Mouse (Mus musculus): ENCODE measurements around the gene Nt5e. TPM values are rescaled to one million over a fixed set of nuclear protein-coding genes. Genes with fewer than 3 reads are reported as not detected.

The Nt5e gene
- polyA plus RNA-seq, 1 experiment: 3.8 TPM

DNA sequence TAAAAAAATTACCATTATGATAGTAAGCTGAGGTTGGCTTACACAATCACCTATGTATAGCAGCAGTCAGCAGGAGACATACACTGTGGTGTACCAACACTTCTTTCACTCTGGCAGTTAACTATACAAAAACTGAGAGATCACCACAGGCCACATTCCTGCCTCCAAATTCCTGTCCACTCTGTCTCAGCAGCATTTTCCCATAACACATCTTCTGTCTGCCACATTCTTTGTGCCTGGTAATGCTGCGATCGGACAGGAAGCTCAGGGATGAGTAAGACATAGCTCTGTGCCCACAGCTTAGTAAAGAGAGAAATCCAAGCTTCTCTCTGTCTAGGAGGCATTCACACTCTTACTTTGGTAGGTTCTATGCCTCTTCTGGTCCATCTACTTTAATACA lies 46.0 kb downstream of the Nt5e start:
- DNase-seq: no peak
- H3K27ac ChIP-seq (ENCODE audit: insufficient read depth, low read length): no peak overlapping the region
- H3K4me3 ChIP-seq (replicated peaks; ENCODE audit: insufficient read depth, low read depth, low read length): no peak overlapping the region
- no peaks in the 10 kb centered on the region for H3K27me3 ChIP-seq (ENCODE audit: control insufficient read depth, insufficient read depth, low read length)
- peaks cover 2% of the 10 kb centered on the region; the same call in 1 of the 2 replicates for H3K4me1 ChIP-seq (ENCODE audit: control insufficient read depth, insufficient read depth, low read length)
- TF ChIP-seq POLR2A (IDR thresholded peaks at IDR 0.05; ENCODE audit: borderline replicate concordance, insufficient read depth, low read length) (no peak), CTCF (IDR thresholded peaks at IDR 0.05; ENCODE audit: borderline replicate concordance, insufficient read depth, low read depth, low read length) (no peak)
- WGBS: 83% methylated on average over 2 of the region's 2 CpGs

GRCm38 (mm10) chr9:88377483-88377882 lies 50.5 kb downstream of the Nt5e start:
- H3K4me3 ChIP-seq (replicated peaks; ENCODE audit: insufficient read depth, low read depth, low read length): no peak overlapping the region
- H3K27ac ChIP-seq (ENCODE audit: insufficient read depth, low read length): no peak overlapping the region
- no peaks in the 10 kb centered on the region for H3K27me3 ChIP-seq (ENCODE audit: control insufficient read depth, insufficient read depth, low read length)
- no peak for TF ChIP-seq CTCF (IDR thresholded peaks at IDR 0.05; ENCODE audit: borderline replicate concordance, insufficient read depth, low read depth, low read length)
- no peak for TF ChIP-seq POLR2A (IDR thresholded peaks at IDR 0.05; ENCODE audit: borderline replicate concordance, insufficient read depth, low read length)
- DNase-seq: no peak
- WGBS: 69% methylated on average over 5 of the region's 5 CpGs
- H3K4me1 ChIP-seq (ENCODE audit: control insufficient read depth, insufficient read depth, low read length): no peaks in the 10 kb centered on the region

DNA sequence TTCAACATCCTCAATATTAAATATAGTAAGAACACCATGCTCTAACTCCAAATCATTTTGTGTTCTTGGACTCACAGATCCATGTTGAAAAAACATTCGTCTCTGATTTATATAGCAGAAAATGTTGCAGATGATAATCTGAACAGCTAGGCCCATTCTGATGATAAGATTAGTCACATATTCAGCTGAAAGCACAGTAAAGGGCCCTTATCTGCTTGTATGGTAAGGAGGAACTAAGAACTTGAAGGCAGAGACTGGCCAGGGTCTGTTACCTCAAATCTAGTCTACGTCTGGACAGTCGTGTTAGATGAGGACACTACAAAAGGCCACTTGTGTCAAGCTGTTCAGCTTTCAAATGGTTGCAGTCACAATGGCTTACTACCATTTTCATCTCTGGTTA lies 52.1 kb downstream of the Nt5e start:
- Histone ChIP-seq H3K4me3 (replicated peaks; ENCODE audit: insufficient read depth, low read depth, low read length) (no peak overlapping the region), H3K27ac (ENCODE audit: insufficient read depth, low read length) (no peak overlapping the region), H3K4me1 (ENCODE audit: control insufficient read depth, insufficient read depth, low read length) (no peaks in the 10 kb centered on the region), H3K27me3 (ENCODE audit: control insufficient read depth, insufficient read depth, low read length) (no peaks in the 10 kb centered on the region)
- 85% methylated on average over 3 of the region's 3 CpGs for WGBS
- no peak for DNase-seq
- TF ChIP-seq POLR2A (IDR thresholded peaks at IDR 0.05; ENCODE audit: borderline replicate concordance, insufficient read depth, low read length) (no peak), CTCF (IDR thresholded peaks at IDR 0.05; ENCODE audit: borderline replicate concordance, insufficient read depth, low read depth, low read length) (no peak)

GRCm38 (mm10) chr9:88380076-88380475 lies 53.1 kb downstream of the Nt5e start:
- TF ChIP-seq POLR2A (IDR thresholded peaks at IDR 0.05; ENCODE audit: borderline replicate concordance, insufficient read depth, low read length): no peak
- TF ChIP-seq CTCF (IDR thresholded peaks at IDR 0.05; ENCODE audit: borderline replicate concordance, insufficient read depth, low read depth, low read length): no peak
- 82% methylated on average over 7 of the region's 7 CpGs for WGBS
- no peak overlapping the region for H3K4me3 ChIP-seq (replicated peaks; ENCODE audit: insufficient read depth, low read depth, low read length)
- no peak overlapping the region for H3K27ac ChIP-seq (ENCODE audit: insufficient read depth, low read length)
- no peaks in the 10 kb centered on the region for H3K27me3 ChIP-seq (ENCODE audit: control insufficient read depth, insufficient read depth, low read length)
- DNase-seq: no peak
- no peaks in the 10 kb centered on the region for H3K4me1 ChIP-seq (ENCODE audit: control insufficient read depth, insufficient read depth, low read length)

DNA sequence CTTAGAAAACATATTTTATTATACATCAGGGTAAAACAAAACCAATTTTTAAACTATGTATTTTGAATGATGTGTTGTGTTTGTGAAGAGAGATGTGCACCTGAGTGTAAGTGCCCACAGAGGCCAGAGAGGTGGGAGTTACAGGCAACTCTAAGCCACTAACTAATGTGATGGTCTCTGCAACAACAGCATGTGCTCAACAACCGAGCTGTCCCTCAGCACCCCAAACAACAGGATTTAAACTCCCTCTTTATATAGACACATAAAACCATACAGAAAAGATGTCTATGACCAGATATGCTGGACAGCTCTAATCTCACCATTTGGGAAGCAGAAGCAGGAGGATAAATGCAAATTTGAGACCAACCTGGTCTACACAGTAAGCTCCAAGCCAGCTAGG lies 53.5 kb downstream of the Nt5e start:
- no peak for TF ChIP-seq CTCF (IDR thresholded peaks at IDR 0.05; ENCODE audit: borderline replicate concordance, insufficient read depth, low read depth, low read length)
- 94% methylated on average over 1 of the region's 1 CpGs for WGBS

GRCm38 (mm10) chr9:88388826-88389225 lies 61.8 kb downstream of the Nt5e start:
- WGBS: 67% methylated on average over 5 of the region's 5 CpGs
- H3K27me3 ChIP-seq (ENCODE audit: control insufficient read depth, insufficient read depth, low read length): no peaks in the 10 kb centered on the region
- no peak overlapping the region for H3K27ac ChIP-seq (ENCODE audit: insufficient read depth, low read length)
- no peaks in the 10 kb centered on the region for H3K4me1 ChIP-seq (ENCODE audit: control insufficient read depth, insufficient read depth, low read length)
- DNase-seq: no peak
- no peak for TF ChIP-seq POLR2A (IDR thresholded peaks at IDR 0.05; ENCODE audit: borderline replicate concordance, insufficient read depth, low read length)
- no peak for TF ChIP-seq CTCF (IDR thresholded peaks at IDR 0.05; ENCODE audit: borderline replicate concordance, insufficient read depth, low read depth, low read length)
- H3K4me3 ChIP-seq (replicated peaks; ENCODE audit: insufficient read depth, low read depth, low read length): no peak overlapping the region

More for the DNA sequence above, 53.5 kb downstream of the Nt5e start:
- Histone ChIP-seq H3K4me3 (replicated peaks; ENCODE audit: insufficient read depth, low read depth, low read length) (no peak overlapping the region), H3K27ac (ENCODE audit: insufficient read depth, low read length) (no peak overlapping the region), H3K4me1 (ENCODE audit: control insufficient read depth, insufficient read depth, low read length) (no peaks in the 10 kb centered on the region), H3K27me3 (ENCODE audit: control insufficient read depth, insufficient read depth, low read length) (no peaks in the 10 kb centered on the region)
- no peak for DNase-seq

- DNase-seq: no peak
- TF ChIP-seq CTCF (IDR thresholded peaks at IDR 0.05; ENCODE audit: borderline replicate concordance, insufficient read depth, low read depth, low read length) (no peak), POLR2A (IDR thresholded peaks at IDR 0.05; ENCODE audit: borderline replicate concordance, insufficient read depth, low read length) (no peak)
- no peaks in the 10 kb centered on the region; the same call in 1 of the 2 replicates for H3K27me3 ChIP-seq (ENCODE audit: control insufficient read depth, insufficient read depth, low read length)
- 23% methylated on average over 8 of the region's 8 CpGs for WGBS
- no peaks in the 10 kb centered on the region for H3K4me1 ChIP-seq (ENCODE audit: control insufficient read depth, insufficient read depth, low read length)
- H3K27ac ChIP-seq (ENCODE audit: insufficient read depth, low read length): no peak overlapping the region
- no peak overlapping the region for H3K4me3 ChIP-seq (replicated peaks; ENCODE audit: insufficient read depth, low read depth, low read length)
Measured at GRCm38 (mm10) chr9:88394852-88395251, 67.9 kb downstream of the Nt5e start.

DNA sequence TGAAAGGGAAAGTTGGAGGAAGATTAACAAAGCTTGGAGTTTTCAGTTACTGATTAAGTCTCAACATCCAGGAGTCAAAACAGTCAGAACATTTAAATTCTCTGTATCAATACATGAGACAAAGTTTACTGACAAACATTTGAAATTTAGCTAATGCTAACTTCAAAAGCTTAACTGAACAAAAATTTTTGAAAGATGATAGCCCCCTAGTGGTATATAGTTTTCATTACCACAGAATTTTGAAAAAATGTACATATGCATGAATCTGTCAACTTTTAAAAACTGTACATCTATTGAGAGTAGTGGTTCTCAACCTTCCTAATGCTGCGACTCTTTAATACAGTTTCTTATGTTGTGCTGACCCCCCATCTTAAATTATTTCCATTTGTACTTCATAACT lies 71.5 kb downstream of the Nt5e start:
- Histone ChIP-seq H3K4me1 (ENCODE audit: control insufficient read depth, insufficient read depth, low read length) (no peaks in the 10 kb centered on the region), H3K27ac (ENCODE audit: insufficient read depth, low read length) (no peak overlapping the region), H3K27me3 (ENCODE audit: control insufficient read depth, insufficient read depth, low read length) (no peaks in the 10 kb centered on the region; the same call in 1 of the 2 replicates), H3K4me3 (replicated peaks; ENCODE audit: insufficient read depth, low read depth, low read length) (no peak overlapping the region)
- DNase-seq: no peak
- 62% methylated on average over 1 of the region's 1 CpGs for WGBS
- TF ChIP-seq POLR2A (IDR thresholded peaks at IDR 0.05; ENCODE audit: borderline replicate concordance, insufficient read depth, low read length) (no peak), CTCF (IDR thresholded peaks at IDR 0.05; ENCODE audit: borderline replicate concordance, insufficient read depth, low read depth, low read length) (no peak)
